Mouse (Mus musculus) bone marrow, adult 2 months (tissue): ENCODE results near the gene Ascc1.

ENCODE experiments used
- CTCF ChIP-seq: fragments of 200-500 bp; IDR thresholded peaks from 2 replicates; pipeline ENCODE4 v1.5.1; 2011; ENCODE audit warnings: low read length, control low read depth; ENCODE audit not compliant: control insufficient read depth, insufficient read depth
- POLR2A ChIP-seq: fragments of 200-500 bp; IDR thresholded peaks from 2 replicates; pipeline ENCODE4 v1.6.1; 2011; ENCODE audit warnings: low read depth, mild to moderate bottlenecking, control low read depth, low read length, borderline replicate concordance; ENCODE audit not compliant: control insufficient read depth

GRCm38 (mm10) chr10:59981336-59981735, 21.3 kb upstream of the Ascc1 start:
- no peak for TF ChIP-seq CTCF
- TF ChIP-seq POLR2A, result no peak
